In the genomic region with DNA sequence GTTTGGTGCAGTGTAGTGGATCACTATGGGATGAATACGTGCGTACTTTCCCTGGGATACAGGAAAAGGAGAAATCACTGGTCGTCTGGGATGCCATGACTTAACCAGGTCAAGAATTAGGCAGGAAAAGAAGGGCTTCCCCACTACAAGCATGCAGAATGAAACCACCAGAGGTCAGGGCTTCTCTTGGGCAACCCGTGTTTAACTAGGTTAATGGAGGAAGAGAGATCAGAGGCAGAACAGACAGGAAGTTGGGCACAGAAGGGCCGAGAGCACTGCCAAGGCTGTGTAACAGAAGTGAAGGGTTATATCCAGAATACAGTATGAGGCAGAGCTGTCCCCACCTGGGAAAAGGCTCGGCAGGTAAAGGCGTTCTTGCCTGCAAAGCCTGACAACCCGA, we compare ENCODE assay signal across 30 mouse cellular contexts. TPM values are rescaled to one million over a fixed set of nuclear protein-coding genes. Genes with fewer than 3 reads are reported as not detected.
DNase-seq lines count a peak whose midpoint lies in the region; ATAC-seq lines count a peak whose summit lies in the region.
"Had no signal": no experiment of that assay in that cellular context is flagged by ENCODE, and none has a peak within 500 bp of the region (broad histone marks: within the 10 kb centered on the region; RNA-seq: fewer than 3 reads in every experiment).

No protein-coding gene starts in this region.

- no peak for ATAC-seq in embryonic facial prominence, embryonic 13.5 days (ENCODE audit: insufficient number of reproducible peaks, insufficient read depth, low FRiP score, low TSS enrichment, low read depth)
- ATAC-seq in granulocyte monocyte progenitor cell, adult 5-6 weeks (replicated peaks; ENCODE audit: poor library complexity, severe bottlenecking) = peak; percentile 95
- ATAC-seq in erythroblast, adult 5-6 weeks (replicated peaks; ENCODE audit: low FRiP score, poor library complexity, severe bottlenecking) = no peak
- ATAC-seq: forebrain, postnatal 0 days; intestine, postnatal 0 days; lung, postnatal 0 days; midbrain, embryonic 16.5 days had no signal

- no peaks in the 10 kb centered on the region for H3K9me3 ChIP-seq in embryonic facial prominence, embryonic 13.5 days
- H3K9me3 ChIP-seq in embryonic facial prominence, embryonic 10.5 days = peaks cover 4% of the 10 kb centered on the region; the same call in 1 of the 2 replicates
- H3K9me3 ChIP-seq: forebrain, embryonic 12.5 days; neural tube, embryonic 12.5 days; stomach, embryonic 15.5 days had no signal

- peaks cover 56% of the 10 kb centered on the region for H3K4me1 ChIP-seq in embryonic facial prominence, embryonic 13.5 days
- H3K4me1 ChIP-seq in embryonic facial prominence, embryonic 10.5 days = peaks cover 36% of the 10 kb centered on the region
- H3K4me1 ChIP-seq: neural tube, embryonic 12.5 days; stomach, embryonic 15.5 days had no signal

- WGBS in embryonic facial prominence, embryonic 13.5 days = 77% methylated on average over 8 of the region's 8 CpGs
- WGBS in embryonic facial prominence, embryonic 10.5 days = 78% methylated on average over 8 of the region's 8 CpGs

- H3K27me3 ChIP-seq in embryonic facial prominence, embryonic 13.5 days = no peaks in the 10 kb centered on the region
- no peaks in the 10 kb centered on the region for H3K27me3 ChIP-seq in embryonic facial prominence, embryonic 10.5 days (replicated peaks; ENCODE audit: low read depth, poor library complexity, severe bottlenecking)
- H3K27me3 ChIP-seq in splenic B cell, adult 2 months (ENCODE audit: control insufficient read depth, insufficient read depth, low read length, poor library complexity, severe bottlenecking) = no peaks in the 10 kb centered on the region
- H3K27me3 ChIP-seq: forebrain, embryonic 12.5 days; neural tube, embryonic 12.5 days; stomach, embryonic 15.5 days had no signal

- peaks cover 24% of the 10 kb centered on the region for H3K36me3 ChIP-seq in embryonic facial prominence, embryonic 13.5 days
- H3K36me3 ChIP-seq in embryonic facial prominence, embryonic 10.5 days (replicated peaks) = no peaks in the 10 kb centered on the region
- no peaks in the 10 kb centered on the region for H3K36me3 ChIP-seq in splenic B cell, adult 2 months (ENCODE audit: control insufficient read depth, insufficient read depth, low read length, poor library complexity, severe bottlenecking)
- H3K36me3 ChIP-seq: forebrain, embryonic 12.5 days; neural tube, embryonic 12.5 days; stomach, embryonic 15.5 days had no signal

- 0 out of 2 replicates have a peak overlapping the region, but pooled peaks have one; percentile 58 for H3K4me2 ChIP-seq in embryonic facial prominence, embryonic 13.5 days
- H3K4me2 ChIP-seq: forebrain, embryonic 12.5 days; heart, embryonic 11.5 days; hindbrain, embryonic 14.5 days; midbrain, embryonic 11.5 days; neural tube, embryonic 12.5 days; stomach, embryonic 15.5 days had no signal

- H3K9ac ChIP-seq in embryonic facial prominence, embryonic 13.5 days = no peak overlapping the region
- H3K9ac ChIP-seq: forebrain, embryonic 12.5 days; forebrain, postnatal 0 days; hindbrain, embryonic 14.5 days; neural tube, embryonic 12.5 days; stomach, embryonic 15.5 days had no signal

- H3K27ac ChIP-seq in embryonic facial prominence, embryonic 13.5 days = no peak overlapping the region
- no peak overlapping the region for H3K27ac ChIP-seq in embryonic facial prominence, embryonic 10.5 days (replicated peaks)
- H3K27ac ChIP-seq: forebrain, embryonic 12.5 days; hindbrain, embryonic 14.5 days; macrophage; neural tube, embryonic 12.5 days; stomach, embryonic 15.5 days had no signal

- no peak overlapping the region for H3K4me3 ChIP-seq in embryonic facial prominence, embryonic 13.5 days
- H3K4me3 ChIP-seq in embryonic facial prominence, embryonic 10.5 days = no peak overlapping the region
- H3K4me3 ChIP-seq: forebrain, embryonic 12.5 days; myocyte; neural tube, embryonic 12.5 days; stomach, embryonic 15.5 days had no signal

- DNase-seq in embryonic facial prominence, embryonic 10.5 days (ENCODE audit: low spot score) = no peak
- DNase-seq in 416B (ENCODE audit: low read depth) = peak; percentile 11
- DNase-seq in splenic B cell, adult 2 months (ENCODE audit: low read depth, low spot score) = peak; percentile 26
- DNase-seq in adrenal gland, adult 8-10 months = no peak
- DNase-seq: cerebellum, adult 11 months; cerebellum, adult 9-10 months; cerebellum, postnatal 36 days; embryo, embryonic 11 days; forebrain, postnatal 0 days; heart, postnatal 36 days; kidney, adult 9 months; kidney, postnatal 14 days; layer of hippocampus, adult 9-11 months; lung, adult 18-20 months; right cerebral cortex, postnatal 4 days; thymus, postnatal 14 days had no signal

RNA-seq across cellular contexts. Expression of gene Lrrc17, which starts 3.6 kb away (rescaled TPM):
- polyA plus RNA-seq in embryonic facial prominence, embryonic 13.5 days (2015; fragmentation: Nextera tagmentation; extraction: Ambion mirVana) = 115 and 129 TPM in 2 replicates
- polyA plus RNA-seq in embryonic facial prominence, embryonic 10.5 days (2016; fragmentation: Nextera tagmentation; extraction: Ambion mirVana) = 12.9 and 15.9 TPM in 2 replicates
- total RNA-seq in granulocyte monocyte progenitor cell, adult 5-6 weeks (2014; fragmentation: Nextera tagmentation) = not detected in 2 replicates
- total RNA-seq in granulocyte monocyte progenitor cell, adult 5-6 weeks (2017) = not detected in 2 replicates
- not detected in 2 replicates for total RNA-seq in erythroblast, adult 5-6 weeks (2015; ENCODE audit: low replicate concordance)
- 0.85 TPM in 1 of 2 replicates, not detected in the other for total RNA-seq in erythroblast, adult 5-6 weeks (2017; ENCODE audit: low replicate concordance)
- total RNA-seq in adrenal gland, adult 8-10 months (2022) = 1 to 10 TPM; 3.5 to 5.0 (median 3.9) TPM
- polyA plus RNA-seq: macrophage had no signal

Comparison
In these comparisons a context has a peak if more than half of its experiments do, and no peak if none do; other contexts are left out.
1. DNase-seq: peak in 416B (single experiment) and splenic B cell, adult 2 months (single experiment); none in embryonic facial prominence, embryonic 10.5 days (single experiment) and adrenal gland, adult 8-10 months (single experiment).